Mouse (Mus musculus): ENCODE data around the gene Mylpf.

- TF ChIP-seq POLR2A (IDR thresholded peaks at IDR 0.05; ENCODE audit: borderline replicate concordance, extremely low read depth, insufficient read depth, insufficient read length, poor library complexity, severe bottlenecking) = no peak
- TF ChIP-seq CTCF (IDR thresholded peaks at IDR 0.05; ENCODE audit: borderline replicate concordance, extremely low read depth, insufficient read depth, insufficient read length) = no peak
Measured at GRCm38 (mm10) chr7:127184720-127185119, 24.0 kb upstream of the Mylpf start.

All from brain, embryonic 14.5 days (tissue).